Mouse (Mus musculus) C3H10T1/2 (cell line): Measurements from ENCODE around the gene Serpinb9d. TPM values are rescaled to one million over a fixed set of nuclear protein-coding genes. Genes with fewer than 3 reads are reported as not detected.

Source experiments
- polyA plus RNA-seq, 2 experiments: library from polyadenylated mRNA; unstranded; fragments of >200 nt; fragmentation: generic; extraction: Trizol; gene quantifications; one replicate each; pipeline ENCODE4 v1.2.1; 2012; ENCODE audit warnings: missing spikeins in 2 of 2

The Serpinb9d gene
- not detected for polyA plus RNA-seq

GRCm38 (mm10) chr13:33192659-33193058 is at the start of gene Serpinb9d:
TSS of gene Serpinb9d (plus strand) at chr13:33192959.

GRCm38 (mm10) chr13:33159642-33160041 is 33.1 kb upstream of the Serpinb9d start, which contains the start of gene Serpinb9c:
TSS of gene Serpinb9c (minus strand) at chr13:33159742.

GRCm38 (mm10) chr13:33249312-33249711 is 56.6 kb downstream of the Serpinb9d start, which contains the start of gene Serpinb9e:
TSS of gene Serpinb9e (plus strand) at chr13:33249612.

Other genes with a start within 250 kb of the Serpinb9d start
- gene Serpinb6b, start 227.8 kb upstream of the Serpinb9d start, polyA plus RNA-seq = under 1 TPM; 0.09 to 0.11 TPM
- gene Serpinb9, start 189.7 kb upstream of the Serpinb9d start, polyA plus RNA-seq = 1 to 10 TPM in 1 of 2 experiments, under 1 TPM in 1; 0.51 to 6.3 TPM
- gene Serpinb9b, start 165.5 kb upstream of the Serpinb9d start, polyA plus RNA-seq = under 1 TPM; 0.14 to 0.25 TPM
- under 1 TPM; 0.22 to 0.27 TPM for gene Serpinb1b, start 114.4 kb upstream of the Serpinb9d start, polyA plus RNA-seq
- gene Serpinb9c, start 33.2 kb upstream of the Serpinb9d start, polyA plus RNA-seq = not detected
- not detected for gene Serpinb9e, start 56.7 kb downstream of the Serpinb9d start, polyA plus RNA-seq
- gene Serpinb9f, start 131.1 kb downstream of the Serpinb9d start, polyA plus RNA-seq = not detected
- not detected for gene Gm11397, start 202.8 kb downstream of the Serpinb9d start, polyA plus RNA-seq